Mouse (Mus musculus): ENCODE data around the gene Il17c. TPM values are rescaled to one million over a fixed set of nuclear protein-coding genes. Genes with fewer than 3 reads are reported as not detected.

Il17c gene
- polyA plus RNA-seq, 1 experiment from 2014 or later: 0.57 TPM

DNA sequence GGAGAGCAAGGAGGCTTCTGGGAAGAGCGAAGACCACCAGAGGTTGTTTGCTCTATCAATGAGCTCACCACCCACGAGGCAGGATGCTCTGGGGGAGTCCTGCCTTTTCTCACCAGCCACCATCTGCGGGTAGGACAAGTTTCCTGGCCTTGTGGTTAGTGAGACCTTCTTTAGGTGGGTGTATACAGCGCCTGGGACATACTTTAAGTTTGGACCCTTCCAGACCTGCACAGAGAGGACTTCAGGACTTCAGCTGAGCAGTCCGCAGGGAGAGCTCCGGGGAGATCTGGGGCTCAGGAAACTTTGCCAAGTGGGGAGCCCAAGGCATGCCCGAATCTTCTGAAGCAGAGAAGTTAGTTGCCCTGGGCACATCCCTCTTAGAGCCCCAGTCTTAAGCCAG is 38.2 kb downstream of the Il17c start:
- peak overlapping the region; percentile 48 for H3K4me2 ChIP-seq (ENCODE audit: low read depth)
- no peak for ATAC-seq (ENCODE audit: insufficient read depth, low FRiP score, low TSS enrichment)
- H3K4me1 ChIP-seq (ENCODE audit: control insufficient read depth, insufficient read depth, low read length): peaks cover 12% of the 10 kb centered on the region; the same call in 1 of the 2 replicates
- peaks cover 32% of the 10 kb centered on the region for H3K27me3 ChIP-seq (ENCODE audit: control insufficient read depth, insufficient read depth, low read length)
- no peak overlapping the region for H3K4me3 ChIP-seq (ENCODE audit: low read depth, low read length)
- no peaks in the 10 kb centered on the region for H3K9me3 ChIP-seq (ENCODE audit: control insufficient read depth, low read length)
- H3K36me3 ChIP-seq (ENCODE audit: control insufficient read depth, insufficient read depth, low read length): no peaks in the 10 kb centered on the region
- DNase-seq (ENCODE audit: low spot score): no peak
- H3K27ac ChIP-seq (ENCODE audit: low read depth, low read length): no peak overlapping the region
- H3K9ac ChIP-seq (ENCODE audit: low read length): no peak overlapping the region
- WGBS: 30% methylated on average over 7 of the region's 7 CpGs

DNA sequence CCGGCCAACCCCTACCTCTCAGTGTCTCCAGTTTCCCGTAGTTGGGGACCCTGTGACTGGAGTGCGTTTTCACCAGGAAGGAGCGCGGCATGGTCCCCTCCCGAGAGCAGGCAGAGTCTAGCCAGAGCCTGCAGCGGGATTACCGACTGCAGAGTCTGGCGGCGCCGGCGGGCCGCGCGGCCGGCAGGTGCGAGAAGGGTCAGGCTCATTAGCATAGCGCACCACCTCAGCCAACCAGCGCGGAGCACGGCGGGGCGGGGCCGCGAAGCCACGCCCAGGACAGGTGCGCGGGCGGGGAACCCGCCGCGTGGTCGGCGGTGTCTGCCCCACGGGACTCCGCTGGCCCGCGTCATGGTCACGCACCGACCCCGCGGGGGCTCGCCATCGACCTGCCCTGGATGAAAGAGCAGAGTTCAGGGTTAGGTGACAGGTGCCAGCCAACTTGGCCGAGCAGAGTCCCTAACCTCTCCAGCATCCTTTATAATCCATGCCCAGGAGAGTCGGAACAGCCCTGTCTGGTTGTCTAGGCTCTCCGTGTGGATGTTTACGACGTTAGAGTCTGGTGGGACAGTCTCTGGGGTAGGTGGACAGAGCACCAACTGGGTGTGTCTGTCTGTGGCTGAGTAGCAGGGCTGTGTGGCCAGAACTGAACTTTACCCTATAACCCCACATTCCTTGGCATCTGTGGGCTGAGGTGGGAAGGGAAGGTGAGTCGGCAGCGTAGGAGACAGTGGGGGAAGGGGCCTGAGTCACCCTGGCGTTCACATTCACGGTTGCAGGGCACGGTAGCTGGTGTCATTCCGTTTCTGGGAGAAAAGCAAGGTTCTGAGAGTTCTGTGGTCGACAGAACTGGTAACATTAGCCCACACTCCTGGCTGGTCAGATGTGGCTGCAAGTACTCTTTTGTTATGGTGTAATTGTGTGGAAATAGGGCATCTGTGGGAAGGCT is 39.0 kb downstream of the Il17c start, which contains the start of gene Snai3:
Snai3 (minus strand) TSS at position 210 of the 949 bp plus-strand sequence.
- no peak within 1 kb of the TSS for H3K27ac ChIP-seq (ENCODE audit: low read depth, low read length)
- peak; percentile 55; the same call in 1 of the 2 replicates for ATAC-seq (ENCODE audit: insufficient read depth, low FRiP score, low TSS enrichment)
- H3K4me3 ChIP-seq (ENCODE audit: low read depth, low read length): peak within 1 kb of the TSS; percentile 21
- H3K4me2 ChIP-seq (ENCODE audit: low read depth): peak within 1 kb of the TSS; percentile 48
- DNase-seq (ENCODE audit: low spot score): peak; percentile 52
- H3K4me1 ChIP-seq (ENCODE audit: control insufficient read depth, insufficient read depth, low read length): peaks cover 12% of the 10 kb centered on the region; the same call in 1 of the 2 replicates
- H3K27me3 ChIP-seq (ENCODE audit: control insufficient read depth, insufficient read depth, low read length): peaks cover 32% of the 10 kb centered on the region
- H3K9ac ChIP-seq (ENCODE audit: low read length): peak within 1 kb of the TSS; percentile 14
- H3K9me3 ChIP-seq (ENCODE audit: control insufficient read depth, low read length): no peaks in the 10 kb centered on the region
- H3K36me3 ChIP-seq (ENCODE audit: control insufficient read depth, insufficient read depth, low read length): no peaks in the 10 kb centered on the region
- 3% methylated on average over 48 of the region's 56 CpGs for WGBS

DNA sequence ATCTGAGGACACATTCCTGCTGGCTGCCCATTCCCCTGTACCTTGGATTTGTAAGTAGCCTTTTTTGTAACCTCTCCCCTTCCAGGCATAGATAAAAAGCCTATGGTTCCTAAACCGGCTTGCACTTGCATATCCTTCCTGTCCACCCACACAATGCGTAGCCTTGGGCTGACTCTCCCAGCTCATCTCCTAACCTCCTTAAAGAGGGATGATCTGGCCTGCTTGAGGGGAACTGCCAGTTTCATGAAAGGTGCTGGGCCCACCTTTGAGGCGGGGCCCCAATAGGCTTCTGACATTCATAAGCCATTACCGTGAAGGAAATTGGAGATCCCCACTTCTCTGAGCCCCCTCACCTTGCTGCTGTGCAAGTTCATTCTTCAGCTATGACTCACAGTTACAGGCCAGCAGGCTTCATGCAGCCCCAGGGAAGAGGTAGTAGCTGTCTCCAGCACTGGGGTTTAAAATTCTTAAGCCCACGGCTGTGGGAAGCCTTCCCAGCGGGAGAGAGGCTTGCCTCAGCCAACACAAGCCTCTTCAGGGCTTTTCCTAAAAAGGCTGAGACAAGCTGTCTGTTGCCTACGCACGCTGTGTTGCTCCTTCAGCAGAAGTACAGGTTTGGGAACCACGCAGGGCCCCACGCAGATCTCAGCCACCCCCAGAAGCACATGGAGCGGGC is 39.8 kb downstream of the Il17c start:
- Histone ChIP-seq H3K27ac (ENCODE audit: low read depth, low read length) (no peak overlapping the region), H3K9me3 (ENCODE audit: control insufficient read depth, low read length) (no peaks in the 10 kb centered on the region), H3K4me1 (ENCODE audit: control insufficient read depth, insufficient read depth, low read length) (peaks cover 12% of the 10 kb centered on the region; the same call in 1 of the 2 replicates), H3K36me3 (ENCODE audit: control insufficient read depth, insufficient read depth, low read length) (no peaks in the 10 kb centered on the region), H3K27me3 (ENCODE audit: control insufficient read depth, insufficient read depth, low read length) (peaks cover 32% of the 10 kb centered on the region), H3K9ac (ENCODE audit: low read length) (no peak overlapping the region), H3K4me2 (ENCODE audit: low read depth) (no peak overlapping the region), H3K4me3 (ENCODE audit: low read depth, low read length) (no peak overlapping the region)
- no peak for DNase-seq (ENCODE audit: low spot score)
- ATAC-seq (ENCODE audit: insufficient read depth, low FRiP score, low TSS enrichment): no peak
- 62% methylated on average over 11 of the region's 11 CpGs for WGBS

DNA sequence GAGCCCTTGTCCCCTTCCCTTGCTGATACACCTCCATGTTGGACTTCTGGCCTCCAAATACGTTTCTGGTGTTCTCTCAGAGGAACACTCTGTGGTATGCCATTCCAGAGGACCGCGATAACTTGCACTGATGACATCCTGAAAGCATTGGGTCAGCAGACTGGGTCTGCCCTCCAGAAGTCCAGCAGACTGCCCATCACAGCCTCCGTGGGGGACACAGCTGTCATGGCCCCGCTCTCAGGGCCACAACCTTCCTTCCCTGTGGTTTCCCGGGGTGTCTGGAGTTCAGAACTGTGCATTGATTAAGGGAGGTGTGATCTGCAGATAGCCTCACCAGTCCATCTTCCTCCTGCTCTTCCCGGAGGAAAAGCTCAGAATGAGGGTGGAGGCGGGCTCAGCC is 40.7 kb downstream of the Il17c start:
- Histone ChIP-seq H3K27me3 (ENCODE audit: control insufficient read depth, insufficient read depth, low read length) (peaks cover 32% of the 10 kb centered on the region), H3K9me3 (ENCODE audit: control insufficient read depth, low read length) (no peaks in the 10 kb centered on the region), H3K4me3 (ENCODE audit: low read depth, low read length) (no peak overlapping the region), H3K27ac (ENCODE audit: low read depth, low read length) (no peak overlapping the region), H3K9ac (ENCODE audit: low read length) (no peak overlapping the region), H3K4me1 (ENCODE audit: control insufficient read depth, insufficient read depth, low read length) (peaks cover 12% of the 10 kb centered on the region; the same call in 1 of the 2 replicates), H3K4me2 (ENCODE audit: low read depth) (no peak overlapping the region), H3K36me3 (ENCODE audit: control insufficient read depth, insufficient read depth, low read length) (peaks cover 2% of the 10 kb centered on the region)
- DNase-seq (ENCODE audit: low spot score) (no peak), ATAC-seq (ENCODE audit: insufficient read depth, low FRiP score, low TSS enrichment) (no peak)
- 72% methylated on average over 8 of the region's 8 CpGs for WGBS

DNA sequence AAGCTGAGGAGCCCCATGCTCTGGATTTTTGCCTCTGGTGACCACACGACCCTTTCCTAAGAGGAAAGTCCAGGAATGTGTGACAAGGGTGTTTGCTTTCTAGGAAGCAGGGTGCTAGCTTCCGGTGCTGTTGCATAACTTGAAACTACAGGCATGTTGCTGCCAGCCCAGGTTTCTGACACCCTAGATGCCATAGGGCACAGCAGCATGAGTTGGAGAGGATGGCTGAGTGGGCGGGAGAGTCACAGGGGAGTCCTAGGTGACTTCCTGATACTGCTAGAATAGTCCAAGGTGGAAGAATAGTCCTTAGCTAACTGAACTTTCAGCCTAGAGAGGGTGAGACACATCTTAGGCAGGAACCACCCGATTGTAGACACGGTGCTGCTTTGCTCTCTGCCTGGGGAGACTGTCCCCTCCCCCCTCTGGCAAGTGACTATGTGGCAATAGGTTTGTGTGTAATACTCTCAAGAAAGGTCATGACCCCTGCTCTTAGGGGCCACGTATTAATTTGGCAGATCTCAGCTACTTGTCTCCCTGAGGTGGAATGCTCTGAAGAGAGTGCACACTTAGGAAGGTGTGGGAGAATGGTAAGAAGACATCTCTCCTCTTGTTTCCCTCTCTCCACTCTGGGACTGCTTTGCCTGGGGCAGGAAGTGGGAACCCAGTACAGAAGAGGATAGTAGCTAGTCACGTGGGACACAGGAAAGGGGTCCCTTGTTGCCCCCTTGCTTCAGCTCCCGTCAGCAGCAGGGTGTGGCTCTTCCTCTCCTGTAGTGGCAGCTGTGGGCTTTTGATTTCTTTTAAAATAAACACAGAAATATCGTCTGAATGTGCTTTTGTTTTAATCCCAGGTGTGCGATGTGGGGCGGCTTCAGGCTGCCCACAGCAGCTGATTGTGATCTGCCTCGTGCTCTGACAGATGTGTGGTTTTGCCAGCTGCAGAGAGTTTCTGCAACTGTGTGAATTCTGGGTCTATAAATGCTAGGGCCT is 42.1 kb downstream of the Il17c start:
- Histone ChIP-seq H3K27ac (ENCODE audit: low read depth, low read length) (no peak overlapping the region), H3K36me3 (ENCODE audit: control insufficient read depth, insufficient read depth, low read length) (peaks cover 2% of the 10 kb centered on the region), H3K4me3 (ENCODE audit: low read depth, low read length) (no peak overlapping the region), H3K9me3 (ENCODE audit: control insufficient read depth, low read length) (no peaks in the 10 kb centered on the region), H3K9ac (ENCODE audit: low read length) (no peak overlapping the region), H3K4me2 (ENCODE audit: low read depth) (no peak overlapping the region), H3K27me3 (ENCODE audit: control insufficient read depth, insufficient read depth, low read length) (peaks cover 26% of the 10 kb centered on the region), H3K4me1 (ENCODE audit: control insufficient read depth, insufficient read depth, low read length) (peaks cover 12% of the 10 kb centered on the region; the same call in 1 of the 2 replicates)
- 70% methylated on average over 12 of the region's 12 CpGs for WGBS
- ATAC-seq (ENCODE audit: insufficient read depth, low FRiP score, low TSS enrichment): no peak
- DNase-seq (ENCODE audit: low spot score): no peak

DNA sequence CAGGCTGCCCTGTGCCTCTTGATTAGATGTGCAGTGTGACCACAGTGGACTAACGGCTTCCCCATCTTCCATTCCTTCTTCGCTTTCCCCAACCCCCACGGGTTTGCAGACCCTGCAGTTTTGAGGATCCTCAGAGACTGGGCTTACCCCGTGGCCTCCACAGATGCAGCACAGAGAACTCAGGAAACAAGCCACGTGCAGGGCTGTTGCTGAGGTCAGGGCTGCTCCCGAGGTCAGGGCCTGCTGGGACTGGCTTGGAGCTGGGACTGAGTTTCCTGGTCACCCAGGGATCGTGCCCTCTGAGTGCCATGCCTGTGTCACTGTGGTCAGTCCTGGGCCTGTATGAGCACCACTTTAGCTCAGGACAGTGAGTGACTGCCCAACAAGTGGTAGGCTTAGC is 43.2 kb downstream of the Il17c start:
- H3K27ac ChIP-seq (ENCODE audit: low read depth, low read length): no peak overlapping the region
- no peaks in the 10 kb centered on the region for H3K9me3 ChIP-seq (ENCODE audit: control insufficient read depth, low read length)
- no peak overlapping the region for H3K9ac ChIP-seq (ENCODE audit: low read length)
- H3K27me3 ChIP-seq (ENCODE audit: control insufficient read depth, insufficient read depth, low read length): peaks cover 18% of the 10 kb centered on the region
- DNase-seq (ENCODE audit: low spot score) (no peak), ATAC-seq (ENCODE audit: insufficient read depth, low FRiP score, low TSS enrichment) (no peak)
- H3K4me3 ChIP-seq (ENCODE audit: low read depth, low read length): no peak overlapping the region
- H3K4me2 ChIP-seq (ENCODE audit: low read depth): no peak overlapping the region
- peaks cover 2% of the 10 kb centered on the region for H3K36me3 ChIP-seq (ENCODE audit: control insufficient read depth, insufficient read depth, low read length)
- WGBS: 75% methylated on average over 7 of the region's 7 CpGs
- H3K4me1 ChIP-seq (ENCODE audit: control insufficient read depth, insufficient read depth, low read length): peaks cover 12% of the 10 kb centered on the region; the same call in 1 of the 2 replicates

DNA sequence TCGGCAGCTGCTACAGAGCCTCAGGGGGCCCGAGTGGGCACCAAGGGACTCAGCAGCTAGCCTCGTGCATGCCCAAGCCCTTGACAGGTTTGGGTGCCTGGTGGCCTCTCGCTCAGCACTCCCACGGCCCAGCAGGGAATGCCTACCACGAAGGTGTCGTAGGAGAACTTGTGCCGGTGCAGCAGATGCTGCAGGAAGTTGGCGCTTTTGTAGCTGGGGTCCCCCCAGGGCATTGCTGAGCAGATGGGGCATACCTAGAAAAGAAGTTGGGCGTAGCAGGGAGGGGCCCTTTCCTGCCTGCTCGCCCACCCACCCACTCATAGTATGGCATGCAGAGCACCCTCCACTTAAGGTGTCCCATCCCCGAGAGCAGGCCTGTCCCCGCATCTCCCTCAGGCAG is 46.0 kb downstream of the Il17c start:
- Histone ChIP-seq H3K27ac (ENCODE audit: low read depth, low read length) (no peak overlapping the region), H3K9ac (ENCODE audit: low read length) (no peak overlapping the region), H3K4me2 (ENCODE audit: low read depth) (no peak overlapping the region), H3K4me3 (ENCODE audit: low read depth, low read length) (no peak overlapping the region), H3K4me1 (ENCODE audit: control insufficient read depth, insufficient read depth, low read length) (no peaks in the 10 kb centered on the region), H3K27me3 (ENCODE audit: control insufficient read depth, insufficient read depth, low read length) (no peaks in the 10 kb centered on the region), H3K36me3 (ENCODE audit: control insufficient read depth, insufficient read depth, low read length) (peaks cover 2% of the 10 kb centered on the region), H3K9me3 (ENCODE audit: control insufficient read depth, low read length) (no peaks in the 10 kb centered on the region)
- 92% methylated on average over 13 of the region's 13 CpGs for WGBS
- DNase-seq (ENCODE audit: low spot score) (no peak), ATAC-seq (ENCODE audit: insufficient read depth, low FRiP score, low TSS enrichment) (no peak)

DNA sequence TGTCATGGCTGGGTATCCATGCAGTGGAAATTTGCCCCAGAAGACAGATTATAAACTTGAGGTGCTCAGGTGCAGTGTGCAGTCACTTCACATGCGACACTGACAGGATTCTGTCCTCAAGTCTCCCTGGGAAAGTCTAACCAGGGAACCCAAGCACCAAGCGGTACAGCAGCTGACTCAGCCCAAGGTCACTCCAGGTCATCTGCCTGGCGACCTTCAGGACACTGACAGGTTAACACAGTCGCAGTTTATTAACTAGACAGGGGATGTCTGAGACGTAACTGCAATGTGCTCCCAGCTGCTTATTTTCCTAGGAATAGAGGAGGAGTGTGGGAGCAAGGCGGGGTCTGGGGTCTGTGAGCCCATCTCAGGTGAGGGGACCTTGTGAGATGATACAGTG is 47.6 kb downstream of the Il17c start:
- H3K9ac ChIP-seq (ENCODE audit: low read length): no peak overlapping the region
- DNase-seq (ENCODE audit: low spot score) (no peak), ATAC-seq (ENCODE audit: insufficient read depth, low FRiP score, low TSS enrichment) (no peak)
- WGBS: 84% methylated on average over 6 of the region's 6 CpGs
- no peaks in the 10 kb centered on the region for H3K27me3 ChIP-seq (ENCODE audit: control insufficient read depth, insufficient read depth, low read length)
- H3K4me1 ChIP-seq (ENCODE audit: control insufficient read depth, insufficient read depth, low read length): no peaks in the 10 kb centered on the region
- no peak overlapping the region for H3K4me2 ChIP-seq (ENCODE audit: low read depth)
- H3K36me3 ChIP-seq (ENCODE audit: control insufficient read depth, insufficient read depth, low read length): peaks cover 2% of the 10 kb centered on the region
- no peak overlapping the region for H3K4me3 ChIP-seq (ENCODE audit: low read depth, low read length)
- H3K27ac ChIP-seq (ENCODE audit: low read depth, low read length): no peak overlapping the region
- no peaks in the 10 kb centered on the region for H3K9me3 ChIP-seq (ENCODE audit: control insufficient read depth, low read length)

All from neural tube, embryonic 11.5 days (tissue).